Mouse (Mus musculus) liver, adult 2 months (tissue): ENCODE data around the gene Ccdc93.

ENCODE experiments used
- CTCF ChIP-seq: fragments of 200-500 bp; IDR thresholded peaks from 2 replicates; pipeline ENCODE4 v1.5.1; 2011; ENCODE audit warnings: low read depth, low read length, control low read depth
- POLR2A ChIP-seq: fragments of 200-500 bp; IDR thresholded peaks from 2 replicates; pipeline ENCODE4 v1.6.1; 2011; ENCODE audit warnings: low read length, control low read depth; ENCODE audit not compliant: insufficient read depth; ENCODE audit errors: extremely low read depth

DNA sequence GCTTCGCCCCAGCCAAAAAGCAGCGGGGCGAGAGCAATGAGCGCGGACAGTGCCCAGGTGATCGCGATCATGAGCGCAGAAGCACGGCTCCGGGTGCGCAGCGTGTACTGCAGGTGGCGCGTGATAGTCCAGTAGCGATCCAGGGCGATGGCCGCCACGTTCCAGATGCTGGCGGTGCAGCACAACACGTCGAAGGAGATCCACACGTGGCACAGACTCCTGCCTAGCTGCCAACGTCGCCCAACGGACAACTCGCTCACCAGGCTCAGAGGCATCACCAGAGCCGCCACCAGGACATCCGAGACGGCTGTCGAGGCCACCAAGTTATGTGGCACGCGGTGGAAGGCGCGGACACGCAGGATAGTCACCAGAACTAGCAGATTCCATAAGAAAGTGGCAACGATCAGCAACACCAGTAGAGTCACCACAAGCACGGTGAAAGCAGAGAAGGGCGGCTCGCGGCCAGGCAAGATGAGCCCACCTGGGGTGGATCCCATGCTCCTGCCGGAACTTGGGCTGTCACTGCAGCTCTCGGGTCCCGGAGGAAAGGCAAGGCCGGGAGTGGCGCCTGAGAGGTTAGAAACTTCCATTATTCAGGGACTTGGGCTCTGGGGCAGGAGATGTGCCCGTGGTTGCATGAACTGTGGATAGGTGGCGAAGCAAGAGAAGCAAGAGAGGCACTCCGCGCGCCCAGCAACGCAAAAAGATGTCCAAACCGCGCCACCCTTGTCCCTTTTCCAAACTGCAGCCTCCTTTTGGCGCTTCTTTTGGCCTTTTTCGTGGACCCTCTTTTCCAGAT is 97.0 kb downstream of the Ccdc93 start:
- TF ChIP-seq CTCF (no peak), POLR2A (no peak)
